Mouse (Mus musculus) liver, adult 2 months (tissue): ENCODE results near the gene Mybphl.

ENCODE experiments used
- CTCF ChIP-seq: fragments of 200-500 bp; IDR thresholded peaks from 2 replicates; pipeline ENCODE4 v1.5.1; 2011; ENCODE audit warnings: low read depth, low read length, control low read depth
- POLR2A ChIP-seq: fragments of 200-500 bp; IDR thresholded peaks from 2 replicates; pipeline ENCODE4 v1.6.1; 2011; ENCODE audit warnings: low read length, control low read depth; ENCODE audit not compliant: insufficient read depth; ENCODE audit errors: extremely low read depth

DNA sequence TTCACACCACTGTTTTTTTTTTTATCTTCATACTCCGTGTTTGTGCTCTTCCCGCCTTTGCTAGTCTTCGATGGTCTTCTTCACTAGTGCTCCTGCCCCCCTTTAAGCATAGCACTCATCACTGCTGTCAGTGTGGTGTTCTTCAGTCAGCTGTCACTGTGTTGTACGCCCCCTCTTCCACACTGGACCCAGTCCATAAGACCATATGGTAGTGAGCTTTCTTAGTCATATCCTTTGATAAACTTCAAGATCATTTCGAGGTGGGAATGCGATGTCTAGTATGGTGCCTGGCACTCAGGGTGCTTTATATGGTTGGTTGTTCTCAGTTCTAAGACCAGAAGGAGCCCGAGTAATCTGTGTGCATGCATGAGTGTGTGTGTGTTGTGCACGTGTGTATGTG lies 37.4 kb upstream of the Mybphl start:
- TF ChIP-seq CTCF (no peak), POLR2A (no peak)
